Mouse (Mus musculus) inflammation-experienced regulatory T-cells (primary cell): ENCODE measurements around the gene Xylt2. TPM values are rescaled to one million over a fixed set of nuclear protein-coding genes. Genes with fewer than 3 reads are reported as not detected.

Experiments
- polyA plus RNA-seq, 2 experiments: library from polyadenylated mRNA; unstranded; fragments of 100-300 nt; shearing (Covaris generic); gene quantifications; one replicate each; pipeline ENCODE4 v1.2.1; 2017

Gene Xylt2
- 10 to 100 TPM; 28.2 to 71.6 TPM for polyA plus RNA-seq

DNA sequence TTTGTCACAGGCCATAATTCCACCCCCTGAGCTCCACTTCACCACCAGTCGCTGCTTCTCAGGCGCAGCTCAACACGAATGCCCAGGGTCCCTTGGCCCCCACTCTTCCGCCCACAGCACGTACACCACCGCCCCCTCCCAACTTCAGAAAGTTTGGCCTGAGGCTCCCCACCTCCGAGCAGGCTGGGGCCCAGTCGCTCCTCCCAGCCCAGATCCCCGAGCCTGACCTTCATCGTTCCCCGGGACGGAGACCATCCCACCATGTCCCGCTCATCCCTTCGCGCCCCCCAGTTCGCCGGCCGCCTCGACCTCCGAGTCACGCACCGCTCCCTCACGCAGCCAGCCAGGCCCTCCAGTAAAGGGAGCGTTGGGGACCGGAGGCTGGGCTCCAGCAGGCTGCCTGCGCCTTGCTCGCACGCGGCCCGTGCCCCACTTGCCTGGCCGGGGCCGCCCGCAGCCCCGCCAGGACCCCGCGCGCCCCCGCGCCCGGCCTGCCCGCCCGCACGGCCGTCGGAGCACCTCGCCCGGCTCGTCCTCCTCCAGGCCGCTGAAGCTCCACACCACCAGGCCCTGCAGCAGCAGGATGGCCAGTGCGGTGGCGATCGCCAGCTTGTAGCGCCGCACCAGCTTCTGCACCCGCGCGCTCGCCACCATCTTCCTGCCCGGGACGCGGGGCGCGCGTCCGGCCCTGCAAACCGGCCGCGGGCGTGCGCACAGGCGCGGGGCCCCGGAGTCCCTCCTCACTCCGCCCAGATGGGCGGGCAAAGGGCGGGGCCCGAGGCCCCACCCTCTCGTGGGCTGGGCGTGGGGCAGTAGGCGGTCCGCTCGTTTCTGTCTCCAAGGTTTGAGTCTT is at the start of gene Xylt2:
Gene Xylt2 (minus strand): TSS at position 762 of the 853 bp plus-strand sequence.

DNA sequence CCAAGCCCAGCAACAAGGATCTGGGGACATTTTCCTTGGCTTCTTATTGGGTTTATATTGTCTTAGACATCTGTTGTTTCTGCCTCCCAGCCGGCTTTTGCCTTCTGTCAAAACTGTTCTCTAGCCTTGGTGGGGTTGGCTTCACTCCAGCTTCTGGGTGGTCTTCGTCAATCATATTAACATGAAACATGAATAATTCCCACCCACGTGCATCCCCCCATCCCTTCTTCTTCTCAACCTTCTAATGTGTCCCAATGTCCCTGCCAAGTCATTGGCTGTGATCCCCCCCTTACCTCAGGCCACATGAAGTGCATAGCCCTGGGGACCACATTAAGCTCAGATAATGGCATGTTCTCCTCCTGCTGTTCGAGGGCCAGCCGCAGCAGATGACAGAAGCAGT is 27.2 kb upstream of the Xylt2 start, which contains the start of gene Gm11541:
Gene Gm11541 (minus strand): TSS at position 28 of the 400 bp plus-strand sequence.

DNA sequence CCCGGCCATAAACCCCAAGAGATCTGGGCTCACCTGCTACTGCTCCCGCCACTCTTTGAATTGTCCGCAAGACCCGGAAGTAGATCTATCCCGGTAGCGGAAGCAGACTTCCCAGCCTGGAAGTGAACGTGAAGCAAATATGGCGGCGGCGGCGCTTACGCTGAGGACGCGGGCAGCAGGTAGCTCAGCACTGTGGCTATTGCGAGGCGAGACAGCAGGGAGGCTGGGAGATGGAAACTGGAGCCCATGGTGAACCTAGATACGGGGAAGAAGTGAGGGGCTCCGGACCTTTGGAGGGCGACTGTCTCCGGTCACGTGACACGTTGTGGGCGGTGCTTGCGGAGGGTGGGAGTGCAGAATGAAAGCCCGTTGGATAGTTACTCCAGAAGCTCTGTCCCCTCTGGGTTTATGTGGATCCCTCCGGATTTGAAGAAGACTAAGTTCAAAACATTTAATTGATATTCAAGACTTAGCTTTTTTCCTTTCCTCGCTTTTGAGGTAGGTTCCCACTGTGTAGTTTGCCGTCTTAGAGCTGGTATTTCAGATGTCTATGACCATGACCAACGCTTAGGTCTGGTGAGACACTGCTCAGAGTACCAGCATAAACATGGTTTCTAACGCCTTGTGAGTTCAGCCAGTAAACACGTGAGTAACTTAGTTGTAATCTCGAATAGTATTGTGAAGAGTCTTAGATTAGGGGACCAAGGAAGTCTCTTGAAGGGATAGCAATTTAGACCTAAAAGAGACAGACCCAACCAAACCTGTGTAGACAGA is 23.5 kb downstream of the Xylt2 start, which contains the start of the genes Mrpl27 and Eme1:
Gene Mrpl27 (plus strand): TSS at position 105 of the 774 bp plus-strand sequence.
Gene Eme1 (minus strand): TSS at position 302 of the 774 bp plus-strand sequence.

DNA sequence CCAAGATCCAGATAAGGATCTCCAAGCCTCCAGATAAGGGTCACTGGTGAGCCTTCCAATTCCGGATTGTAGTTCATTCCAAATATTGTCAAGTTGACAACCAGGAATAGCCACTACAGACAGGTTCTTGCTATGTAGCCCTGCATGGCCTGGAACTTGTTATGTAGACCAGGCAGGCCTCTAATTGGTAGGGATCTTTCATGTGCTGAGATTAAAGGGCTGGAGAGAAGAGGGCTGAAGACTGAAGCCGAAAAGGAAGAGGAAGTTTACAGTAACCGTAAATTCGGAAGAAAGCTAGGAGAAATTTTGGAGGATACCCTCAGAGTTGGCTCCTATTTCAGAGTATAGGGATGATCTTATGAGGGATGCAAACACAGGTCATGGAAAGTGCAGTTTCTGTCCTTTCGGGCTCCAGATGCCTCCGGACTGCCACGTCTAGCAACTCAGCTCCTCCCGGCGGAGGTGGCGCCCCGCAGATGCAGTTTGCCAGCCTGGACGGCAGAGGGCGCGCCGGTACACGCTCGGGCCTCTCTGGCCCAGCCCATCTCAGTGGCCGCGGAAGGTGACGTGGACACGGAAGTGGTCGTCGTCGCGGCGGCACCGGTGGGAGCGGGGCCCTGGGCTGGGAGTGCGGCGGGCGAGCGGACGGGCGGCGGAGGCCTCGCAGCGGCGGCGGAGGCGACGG is 48.0 kb downstream of the Xylt2 start, which contains the start of gene Lrrc59:
Gene Lrrc59 (plus strand): TSS at position 569 of the 685 bp plus-strand sequence.

Other genes with a start within 250 kb of the Xylt2 start
- under 1 TPM; 0.19 to 0.24 TPM for gene Cacna1g, start 203.3 kb downstream of the Xylt2 start, polyA plus RNA-seq
- gene Spata20, start 191.3 kb downstream of the Xylt2 start, polyA plus RNA-seq, result under 1 TPM in 1 of 2 experiments, not detected in 1; 0.36 TPM
- gene Epn3, start 177.5 kb downstream of the Xylt2 start, polyA plus RNA-seq, result under 1 TPM; 0.43 to 0.54 TPM
- gene Mycbpap, start 155.8 kb downstream of the Xylt2 start, polyA plus RNA-seq, result under 1 TPM; 0.29 to 0.74 TPM
- gene Rsad1, start 128.3 kb downstream of the Xylt2 start, polyA plus RNA-seq, result 1 to 10 TPM; 3.3 to 4.2 TPM
- 1 to 10 TPM in 1 of 2 experiments, under 1 TPM in 1; 0.83 to 1.2 TPM for gene Chad, start 112.5 kb downstream of the Xylt2 start, polyA plus RNA-seq
- 1 to 10 TPM; 4.8 to 6.3 TPM for gene Acsf2, start 75.6 kb downstream of the Xylt2 start, polyA plus RNA-seq
- gene Lrrc59, start 47.7 kb downstream of the Xylt2 start, polyA plus RNA-seq, result 10 to 100 TPM; 55.9 to 61.2 TPM
- 10 to 100 TPM; 49.9 to 60.9 TPM for gene Mrpl27, start 23.7 kb downstream of the Xylt2 start, polyA plus RNA-seq
- gene Eme1, start 23.6 kb downstream of the Xylt2 start, polyA plus RNA-seq, result 1 to 10 TPM in 1 of 2 experiments, under 1 TPM in 1; 0.99 to 1.3 TPM
- under 1 TPM in 1 of 2 experiments, not detected in 1; 0.28 TPM for gene Gm11541, start 27.0 kb upstream of the Xylt2 start, polyA plus RNA-seq
- gene Cdc34b, start 64.3 kb upstream of the Xylt2 start, polyA plus RNA-seq, result not detected
- gene Tmem92, start 105.2 kb upstream of the Xylt2 start, polyA plus RNA-seq, result under 1 TPM; 0.14 to 0.86 TPM